Mouse (Mus musculus): ENCODE data around the gene P2ry14.

DNA sequence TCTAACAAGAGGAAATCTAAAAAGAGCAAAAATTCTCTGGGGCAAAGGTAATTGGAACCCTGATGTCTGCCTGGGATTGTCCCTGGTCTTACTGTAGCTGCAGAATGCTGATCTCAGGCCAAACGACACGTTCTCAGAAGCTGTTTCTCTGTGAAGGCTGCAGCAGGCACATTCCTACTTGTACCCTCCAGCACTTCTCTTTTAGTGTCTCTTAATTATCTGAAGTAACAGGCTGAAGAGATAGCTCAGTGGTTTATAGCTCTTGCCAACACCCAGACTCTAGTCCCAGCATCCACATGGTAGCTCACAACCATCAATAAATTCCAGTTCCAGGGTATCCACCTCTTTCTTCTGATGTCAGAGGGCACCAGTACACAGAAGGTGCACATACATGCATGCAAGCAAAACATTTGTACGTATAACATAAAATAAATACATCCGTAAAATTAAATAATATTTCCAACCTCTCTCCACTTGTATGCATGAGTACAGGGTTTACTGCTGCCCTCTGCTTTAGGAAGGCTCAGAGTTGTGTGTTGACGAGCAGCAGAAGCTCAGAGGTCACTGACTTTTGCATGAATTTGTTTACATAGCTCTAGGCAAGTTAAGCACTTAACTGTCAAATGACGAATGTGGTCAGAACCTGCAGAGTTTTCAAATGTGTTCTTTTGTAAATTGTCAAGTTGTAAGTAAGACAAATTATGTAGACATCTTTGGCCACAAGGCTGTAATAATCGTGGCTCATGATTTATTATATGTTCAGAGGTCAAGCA, 27.4 kb downstream of the P2ry14 start:
- TF ChIP-seq MYC (IDR thresholded peaks at IDR 0.05; ENCODE audit: low read depth, low read length) (peak; percentile 55), USF2 (IDR thresholded peaks at IDR 0.05; ENCODE audit: borderline replicate concordance in 1 of 2, insufficient read depth in 1 of 2, low read depth in 1 of 2, low read length in 2 of 2) (no peak), ZC3H11A (IDR thresholded peaks at IDR 0.05; ENCODE audit: low read depth, low read length) (no peak), ZMIZ1 (IDR thresholded peaks at IDR 0.05; ENCODE audit: low read depth, low read length) (no peak), CTCF (IDR thresholded peaks at IDR 0.05 in 2 of 3, conservative IDR thresholded peaks at IDR 0.05 in 1 of 3; ENCODE audit: control insufficient read depth in 1 of 3, insufficient read depth in 1 of 3, low read depth in 2 of 3, low read length in 3 of 3, poor library complexity in 1 of 3, severe bottlenecking in 1 of 3) (no peak), MAZ (IDR thresholded peaks at IDR 0.05; ENCODE audit: low read depth, low read length) (no peak), POLR2A (IDR thresholded peaks at IDR 0.05; ENCODE audit: control insufficient read depth in 1 of 2, insufficient read depth in 1 of 2, low read depth in 1 of 2, low read length in 2 of 2, poor library complexity in 1 of 2) (no peak), USF1 (IDR thresholded peaks at IDR 0.05; ENCODE audit: low read depth, low read length) (no peak), BHLHE40 (IDR thresholded peaks at IDR 0.05; ENCODE audit: borderline replicate concordance, low read depth, low read length) (no peak), GABPA (IDR thresholded peaks at IDR 0.05; ENCODE audit: low read depth, low read length) (no peak), MXI1 (IDR thresholded peaks at IDR 0.05; ENCODE audit: low read depth, low read length) (peak; percentile 53; the same call in 1 of the 2 replicates), HCFC1 (IDR thresholded peaks at IDR 0.05; ENCODE audit: low read depth, low read length) (no peak)
